8 mouse cellular contexts compared by ENCODE assay signal in genomic region chr3:103429227-103429788, GRCm38 (mm10).
DNase-seq lines count a peak whose midpoint lies in the region; ATAC-seq lines count a peak whose summit lies in the region.

No protein-coding gene starts in this region.

- ATAC-seq in limb, embryonic 15.5 days (ENCODE audit: insufficient number of reproducible peaks, low FRiP score, low TSS enrichment, low read depth), result no peak
- no peak for ATAC-seq in erythroblast, adult 5-6 weeks (replicated peaks; ENCODE audit: low FRiP score, poor library complexity, severe bottlenecking)

- WGBS in limb, embryonic 15.5 days, result 18% methylated on average over 5 of the region's 5 CpGs

- peak; percentile 55 for DNase-seq in adrenal gland, postnatal 14 days
- no peak for DNase-seq in adrenal gland, adult 8-10 months
- DNase-seq in left cerebral cortex, postnatal 4 days, result peak; percentile 25
- DNase-seq in left cerebral cortex, adult 11 months (ENCODE audit: low spot score), result no peak
- peak; percentile 22 for DNase-seq in brain, adult 2 months (ENCODE audit: low read depth, low spot score)
- DNase-seq in layer of hippocampus, adult 9-10 months (ENCODE audit: low spot score), result no peak

- no peak overlapping the region for H3K4me2 ChIP-seq in limb, embryonic 15.5 days

- H3K27me3 ChIP-seq in limb, embryonic 15.5 days, result no peaks in the 10 kb centered on the region

- H3K27ac ChIP-seq in limb, embryonic 15.5 days, result 0 out of 2 replicates have a peak overlapping the region, but pooled peaks have one; percentile 38

- H3K4me1 ChIP-seq in limb, embryonic 15.5 days, result peaks cover 8% of the 10 kb centered on the region; the same call in 1 of the 2 replicates

- H3K9ac ChIP-seq in limb, embryonic 15.5 days, result no peak overlapping the region

- no peaks in the 10 kb centered on the region for H3K36me3 ChIP-seq in limb, embryonic 15.5 days

- no peak overlapping the region for H3K4me3 ChIP-seq in limb, embryonic 15.5 days

- H3K9me3 ChIP-seq in limb, embryonic 15.5 days, result no peaks in the 10 kb centered on the region

- intact Hi-C loops in left cerebral cortex, postnatal 4 days (cut with DNase I), result no loop called here

Comparison
In these comparisons a context has a peak if more than half of its experiments do, and no peak if none do; other contexts are left out.
1. DNase-seq: peak in adrenal gland, postnatal 14 days (single experiment), left cerebral cortex, postnatal 4 days (single experiment) and brain, adult 2 months (single experiment); none in adrenal gland, adult 8-10 months (single experiment), left cerebral cortex, adult 11 months (single experiment) and layer of hippocampus, adult 9-10 months (single experiment).